Mouse (Mus musculus) ES-CJ7 (cell line): ENCODE results near the gene Gxylt2.
A peak's percentile ranks its signal among the peaks of the same experiment; 100 is the strongest.

ENCODE experiments used
- DNase-seq: peaks from one replicate; pipeline ENCODE4 v3.0.0; 2011; ENCODE audit warnings: low read depth, low spot score

The Gxylt2 gene

GRCm38 (mm10) chr6:100704574-100705365 lies at the start of gene Gxylt2:
Gxylt2 (plus strand) TSS chr6:100704734.
- peak; percentile 52 for DNase-seq

GRCm38 (mm10) chr6:100660395-100660794 lies 44.1 kb upstream of the Gxylt2 start:
- DNase-seq: no peak

GRCm38 (mm10) chr6:100662224-100662623 lies 42.3 kb upstream of the Gxylt2 start:
- no peak for DNase-seq

GRCm38 (mm10) chr6:100667644-100668043 lies 36.9 kb upstream of the Gxylt2 start:
- no peak for DNase-seq

- no peak for DNase-seq
These were observed 35.7 kb upstream of the Gxylt2 start for GRCm38 (mm10) chr6:100668858-100669257.

GRCm38 (mm10) chr6:100670370-100670841 lies 34.1 kb upstream of the Gxylt2 start:
- peak; percentile 44 for DNase-seq

GRCm38 (mm10) chr6:100670880-100671344 lies 33.6 kb upstream of the Gxylt2 start, which contains the start of gene Shq1:
Shq1 (minus strand) TSS chr6:100671157.
- peak; percentile 87 for DNase-seq

- DNase-seq: no peak
These were observed 33.1 kb upstream of the Gxylt2 start for GRCm38 (mm10) chr6:100671401-100671800.

- peak; percentile 40 for DNase-seq
These were observed 29.6 kb upstream of the Gxylt2 start for GRCm38 (mm10) chr6:100674974-100675373.

GRCm38 (mm10) chr6:100676461-100676860 lies 28.1 kb upstream of the Gxylt2 start:
- no peak for DNase-seq

- DNase-seq: no peak
These were observed 25.9 kb upstream of the Gxylt2 start for GRCm38 (mm10) chr6:100678636-100679035.

GRCm38 (mm10) chr6:100686341-100686740 lies 18.2 kb upstream of the Gxylt2 start:
- DNase-seq: no peak

- DNase-seq: no peak
These were observed 4.5 kb upstream of the Gxylt2 start for GRCm38 (mm10) chr6:100699986-100700385.

GRCm38 (mm10) chr6:100700774-100701173 lies 3.8 kb upstream of the Gxylt2 start:
- DNase-seq: no peak

GRCm38 (mm10) chr6:100704197-100704573 lies 349 bp upstream of the Gxylt2 start:
- DNase-seq: no peak

- DNase-seq: peak; percentile 12
These were observed 855 bp downstream of the Gxylt2 start for GRCm38 (mm10) chr6:100705366-100705811.

GRCm38 (mm10) chr6:100706861-100707260 lies 2.3 kb downstream of the Gxylt2 start:
- no peak for DNase-seq

GRCm38 (mm10) chr6:100707557-100707956 lies 3.0 kb downstream of the Gxylt2 start:
- no peak for DNase-seq

- DNase-seq: no peak
These were observed 3.7 kb downstream of the Gxylt2 start for GRCm38 (mm10) chr6:100708248-100708647.

- DNase-seq: no peak
These were observed 4.5 kb downstream of the Gxylt2 start for GRCm38 (mm10) chr6:100708996-100709395.

- DNase-seq: peak; percentile 74
These were observed 4.9 kb downstream of the Gxylt2 start for GRCm38 (mm10) chr6:100709483-100709882.

GRCm38 (mm10) chr6:100710170-100710569 lies 5.6 kb downstream of the Gxylt2 start:
- peak; percentile 57 for DNase-seq

GRCm38 (mm10) chr6:100710866-100711265 lies 6.3 kb downstream of the Gxylt2 start:
- DNase-seq: no peak
